Mouse (Mus musculus) ES-E14 (cell line): ENCODE results near the gene 1700001P01Rik.

Experiments
- CHD2 ChIP-seq: IDR thresholded peaks from 2 replicates; pipeline ENCODE4 v1.6.1; 2014; ENCODE audit warnings: mild to moderate bottlenecking, low read depth, low read length, inconsistent platforms
- HCFC1 ChIP-seq: IDR thresholded peaks from 2 replicates; pipeline ENCODE4 v1.6.1; 2012; ENCODE audit warnings: low read length, inconsistent platforms, borderline replicate concordance; ENCODE audit not compliant: insufficient read depth
- MAFK ChIP-seq: IDR thresholded peaks from 2 replicates; pipeline ENCODE4 v1.6.1; 2014; ENCODE audit warnings: mild to moderate bottlenecking, low read depth, low read length, inconsistent platforms; ENCODE audit not compliant: insufficient read depth
- ZC3H11A ChIP-seq: IDR thresholded peaks from 2 replicates; pipeline ENCODE4 v1.6.1; 2012; ENCODE audit warnings: low read depth, mild to moderate bottlenecking, inconsistent platforms, low read length, borderline replicate concordance

DNA sequence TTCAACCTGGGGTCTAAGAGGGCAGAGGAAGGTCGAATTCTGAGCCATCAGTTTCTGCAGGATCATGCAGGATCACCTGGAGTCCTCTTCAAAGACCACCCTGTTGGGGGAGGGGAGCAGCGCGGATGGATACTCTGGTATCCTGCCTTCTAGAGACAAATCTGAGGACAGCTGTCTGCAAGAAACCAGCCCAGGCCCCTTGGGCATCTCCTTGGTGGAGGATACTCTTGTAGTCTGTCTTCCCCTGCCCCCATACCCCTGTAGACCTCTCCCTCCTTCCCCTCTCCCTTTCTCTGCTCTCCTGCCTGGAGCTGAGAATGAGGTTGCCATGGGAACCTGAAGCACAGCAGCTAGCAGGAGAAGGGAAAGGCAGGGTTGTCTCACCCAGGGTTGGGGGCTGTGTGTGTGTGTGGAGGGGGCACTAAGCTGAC, 36.8 kb upstream of the 1700001P01Rik start:
- no peak for TF ChIP-seq ZC3H11A
- TF ChIP-seq MAFK, result no peak
- no peak for TF ChIP-seq CHD2
- TF ChIP-seq HCFC1, result no peak
